Mouse (Mus musculus) hindbrain, embryonic 10.5 days (tissue): ENCODE data around the gene Fbn1. TPM values are rescaled to one million over a fixed set of nuclear protein-coding genes. Genes with fewer than 3 reads are reported as not detected.
A peak's percentile ranks its signal among the peaks of the same experiment; 100 is the strongest.

Experiments
- DNase-seq: peaks from one replicate; pipeline ENCODE4 v3.0.0-alpha.2; 2017; ENCODE audit warnings: low spot score
- H3K27ac ChIP-seq: fragments of 300-500 bp; sonication (generic); 2 replicates; pipeline ENCODE4 v1.5.1; 2016; ENCODE audit warnings: mild to moderate bottlenecking, moderate library complexity
- H3K27me3 ChIP-seq: fragments of 300-500 bp; sonication (generic); 2 replicates; pipeline ENCODE4 v1.6.1; 2016; ENCODE audit warnings: mild to moderate bottlenecking; ENCODE audit not compliant: poor library complexity, insufficient read depth, severe bottlenecking
- H3K36me3 ChIP-seq: fragments of 300-500 bp; sonication (generic); 2 replicates; pipeline ENCODE4 v1.6.1; 2016; ENCODE audit warnings: mild to moderate bottlenecking, moderate library complexity
- H3K4me1 ChIP-seq: fragments of 300-500 bp; sonication (generic); replicated peaks from 2 replicates; pipeline ENCODE4 v1.6.1; 2016; ENCODE audit warnings: mild to moderate bottlenecking
- H3K4me3 ChIP-seq: fragments of 300-500 bp; sonication (generic); 2 replicates; pipeline ENCODE4 v1.5.1; 2016; ENCODE audit warnings: mild to moderate bottlenecking, moderate library complexity
- H3K9me3 ChIP-seq: fragments of 300-500 bp; sonication (generic); 2 replicates; pipeline ENCODE4 v1.6.1; 2016; ENCODE audit warnings: mild to moderate bottlenecking, moderate library complexity
- WGBS: fragments of 180-500 bp; shearing (Covaris S2); methylation state at CpG from one replicate; pipeline ENCODE4 v1.1.7; 2016; 5-methylcytosine and 5-hydroxymethylcytosine counted together
- polyA plus RNA-seq: library from polyadenylated mRNA; unstranded; fragments of >200 nt; fragmentation: Nextera tagmentation; extraction: Ambion mirVana; gene quantifications from 2 replicates; pipeline ENCODE4 v1.2.1, GENCODE M21; 2016

Gene Fbn1
- polyA plus RNA-seq, 1 experiment from 2014 or later, result 7.0 TPM

- Histone ChIP-seq H3K27ac (no peak overlapping the region), H3K4me3 (no peak overlapping the region), H3K36me3 (peaks cover 20% of the 10 kb centered on the region), H3K27me3 (no peaks in the 10 kb centered on the region), H3K4me1 (no peaks in the 10 kb centered on the region), H3K9me3 (no peaks in the 10 kb centered on the region)
- WGBS, result 93% methylated on average over 10 of the region's 10 CpGs
- no peak for DNase-seq
Observed at GRCm38 (mm10) chr2:125330506-125330905, 177.3 kb downstream of the Fbn1 start.

GRCm38 (mm10) chr2:125325125-125325855 is 182.5 kb downstream of the Fbn1 start:
- peaks cover 15% of the 10 kb centered on the region for H3K36me3 ChIP-seq
- H3K4me3 ChIP-seq, result no peak overlapping the region
- H3K27me3 ChIP-seq, result no peaks in the 10 kb centered on the region
- H3K4me1 ChIP-seq, result 0 out of 2 replicates have a peak, but pooled peaks cover 12% of the 10 kb centered on the region
- no peaks in the 10 kb centered on the region for H3K9me3 ChIP-seq
- no peak overlapping the region for H3K27ac ChIP-seq
- no peak for DNase-seq
- 77% methylated on average over 7 of the region's 7 CpGs for WGBS

- Histone ChIP-seq H3K4me1 (0 out of 2 replicates have a peak, but pooled peaks cover 12% of the 10 kb centered on the region), H3K27ac (no peak overlapping the region), H3K36me3 (peaks cover 14% of the 10 kb centered on the region), H3K9me3 (no peaks in the 10 kb centered on the region), H3K27me3 (no peaks in the 10 kb centered on the region), H3K4me3 (no peak overlapping the region)
- no peak for DNase-seq
- 70% methylated on average over 5 of the region's 5 CpGs for WGBS
Observed at GRCm38 (mm10) chr2:125324455-125324854, 183.3 kb downstream of the Fbn1 start.

- Histone ChIP-seq H3K27me3 (no peaks in the 10 kb centered on the region), H3K4me1 (peaks cover 15% of the 10 kb centered on the region; the same call in 1 of the 2 replicates), H3K36me3 (peaks cover 11% of the 10 kb centered on the region; the same call in 1 of the 2 replicates), H3K4me3 (no peak overlapping the region), H3K9me3 (no peaks in the 10 kb centered on the region), H3K27ac (no peak overlapping the region)
- DNase-seq, result peak; percentile 38
- 56% methylated on average over 4 of the region's 4 CpGs for WGBS
Observed at GRCm38 (mm10) chr2:125323347-125323746, 184.4 kb downstream of the Fbn1 start.

GRCm38 (mm10) chr2:125322581-125322980 is 185.2 kb downstream of the Fbn1 start:
- 77% methylated on average over 2 of the region's 2 CpGs for WGBS
- Histone ChIP-seq H3K27ac (no peak overlapping the region), H3K9me3 (no peaks in the 10 kb centered on the region), H3K4me3 (no peak overlapping the region), H3K4me1 (peaks cover 19% of the 10 kb centered on the region; the same call in 1 of the 2 replicates), H3K27me3 (no peaks in the 10 kb centered on the region), H3K36me3 (peaks cover 4% of the 10 kb centered on the region; the same call in 1 of the 2 replicates)
- no peak for DNase-seq

- H3K27me3 ChIP-seq, result no peaks in the 10 kb centered on the region
- WGBS, result 85% methylated on average over 6 of the region's 6 CpGs
- no peak overlapping the region for H3K27ac ChIP-seq
- peaks cover 19% of the 10 kb centered on the region; the same call in 1 of the 2 replicates for H3K4me1 ChIP-seq
- no peaks in the 10 kb centered on the region for H3K9me3 ChIP-seq
- peaks cover 15% of the 10 kb centered on the region for H3K36me3 ChIP-seq
- no peak for DNase-seq
- no peak overlapping the region for H3K4me3 ChIP-seq
Observed at GRCm38 (mm10) chr2:125321071-125321470, 186.7 kb downstream of the Fbn1 start.

- Histone ChIP-seq H3K36me3 (peaks cover 19% of the 10 kb centered on the region), H3K4me3 (no peak overlapping the region), H3K9me3 (no peaks in the 10 kb centered on the region), H3K4me1 (peaks cover 14% of the 10 kb centered on the region; the same call in 1 of the 2 replicates), H3K27ac (no peak overlapping the region), H3K27me3 (no peaks in the 10 kb centered on the region)
- 75% methylated on average over 8 of the region's 8 CpGs for WGBS
- DNase-seq, result no peak
Observed at GRCm38 (mm10) chr2:125319651-125320050, 188.1 kb downstream of the Fbn1 start.

- DNase-seq, result no peak
- peaks cover 24% of the 10 kb centered on the region for H3K36me3 ChIP-seq
- WGBS, result 74% methylated on average over 5 of the region's 5 CpGs
Observed at GRCm38 (mm10) chr2:125318371-125319061, 189.3 kb downstream of the Fbn1 start.

GRCm38 (mm10) chr2:125315203-125315602 is 192.6 kb downstream of the Fbn1 start:
- no peaks in the 10 kb centered on the region for H3K27me3 ChIP-seq
- H3K27ac ChIP-seq, result no peak overlapping the region
- H3K9me3 ChIP-seq, result no peaks in the 10 kb centered on the region
- WGBS, result 93% methylated on average over 3 of the region's 3 CpGs
- H3K36me3 ChIP-seq, result peaks cover 38% of the 10 kb centered on the region
- DNase-seq, result no peak
- H3K4me1 ChIP-seq, result peaks cover 8% of the 10 kb centered on the region; the same call in 1 of the 2 replicates
- no peak overlapping the region for H3K4me3 ChIP-seq

More at GRCm38 (mm10) chr2:125318371-125319061, 189.3 kb downstream of the Fbn1 start:
- Histone ChIP-seq H3K4me3 (no peak overlapping the region), H3K27me3 (no peaks in the 10 kb centered on the region), H3K27ac (no peak overlapping the region), H3K4me1 (peaks cover 14% of the 10 kb centered on the region; the same call in 1 of the 2 replicates), H3K9me3 (no peaks in the 10 kb centered on the region)

- Histone ChIP-seq H3K4me1 (peaks cover 8% of the 10 kb centered on the region; the same call in 1 of the 2 replicates), H3K27ac (no peak overlapping the region), H3K4me3 (no peak overlapping the region), H3K27me3 (no peaks in the 10 kb centered on the region), H3K9me3 (no peaks in the 10 kb centered on the region), H3K36me3 (peaks cover 43% of the 10 kb centered on the region)
- no peak for DNase-seq
- 90% methylated on average over 16 of the region's 16 CpGs for WGBS
Observed at GRCm38 (mm10) chr2:125314169-125314925, 193.4 kb downstream of the Fbn1 start.

GRCm38 (mm10) chr2:125309710-125310109 is 198.1 kb downstream of the Fbn1 start:
- DNase-seq, result no peak
- Histone ChIP-seq H3K36me3 (peaks cover 48% of the 10 kb centered on the region), H3K4me3 (no peak overlapping the region), H3K27ac (no peak overlapping the region), H3K27me3 (no peaks in the 10 kb centered on the region), H3K4me1 (no peaks in the 10 kb centered on the region), H3K9me3 (no peaks in the 10 kb centered on the region)
- WGBS, result 88% methylated on average over 10 of the region's 10 CpGs

- H3K9me3 ChIP-seq, result no peaks in the 10 kb centered on the region
- peaks cover 47% of the 10 kb centered on the region for H3K36me3 ChIP-seq
- no peak overlapping the region for H3K4me3 ChIP-seq
- 87% methylated on average over 3 of the region's 3 CpGs for WGBS
- no peaks in the 10 kb centered on the region for H3K4me1 ChIP-seq
- no peaks in the 10 kb centered on the region for H3K27me3 ChIP-seq
- no peak overlapping the region for H3K27ac ChIP-seq
- no peak for DNase-seq
Observed at GRCm38 (mm10) chr2:125305671-125306070, 202.1 kb downstream of the Fbn1 start.
